Mouse (Mus musculus): Measurements from ENCODE around the gene Ccdc92. TPM values are rescaled to one million over a fixed set of nuclear protein-coding genes. Genes with fewer than 3 reads are reported as not detected.

Ccdc92 gene
- 5.9 and 10.5 TPM in 2 replicates for polyA plus RNA-seq (2012; rRNA removed)

- no peak for TF ChIP-seq CTCF (IDR thresholded peaks at IDR 0.05; ENCODE audit: extremely low read depth, insufficient read length, insufficient replicate concordance, low read depth, low read length)
- peak; percentile 58 for TF ChIP-seq POLR2A (IDR thresholded peaks at IDR 0.05; ENCODE audit: low read depth, low read length)
- H3K4me1 ChIP-seq (ENCODE audit: control insufficient read depth, insufficient read depth, insufficient read length, low read length): peaks cover 6% of the 10 kb centered on the region
- no peaks in the 10 kb centered on the region for H3K36me3 ChIP-seq (ENCODE audit: control insufficient read depth, insufficient read depth, low read length)
- WGBS: under 1% methylated on average over 98 of the region's 103 CpGs
- peaks cover 17% of the 10 kb centered on the region for H3K27me3 ChIP-seq (ENCODE audit: control insufficient read depth, insufficient read depth, low read length)
- peak within 1 kb of the TSS; percentile 87 for H3K4me3 ChIP-seq (ENCODE audit: low read depth, low read length)
- H3K27ac ChIP-seq (ENCODE audit: insufficient read depth, low read depth, low read length): no peak within 1 kb of the TSS
Observed at GRCm38 (mm10) chr5:124862013-124862866, at the start of gene Ccdc92, which contains the start of gene Zfp664. Gene Ccdc92 (minus strand): TSS chr5:124862424. Gene Zfp664 (plus strand): TSS chr5:124862691.

- H3K27me3 ChIP-seq (ENCODE audit: control insufficient read depth, insufficient read depth, low read length): no peaks in the 10 kb centered on the region
- no peak overlapping the region for H3K4me3 ChIP-seq (ENCODE audit: low read depth, low read length)
- H3K4me1 ChIP-seq (ENCODE audit: control insufficient read depth, insufficient read depth, insufficient read length, low read length): peaks cover 7% of the 10 kb centered on the region; the same call in 1 of the 2 replicates
- 15% methylated on average over 5 of the region's 5 CpGs for WGBS
- H3K36me3 ChIP-seq (ENCODE audit: control insufficient read depth, insufficient read depth, low read length): no peaks in the 10 kb centered on the region
- H3K27ac ChIP-seq (ENCODE audit: insufficient read depth, low read depth, low read length): no peak overlapping the region
- no peak for TF ChIP-seq POLR2A (IDR thresholded peaks at IDR 0.05; ENCODE audit: low read depth, low read length)
- TF ChIP-seq CTCF (IDR thresholded peaks at IDR 0.05; ENCODE audit: extremely low read depth, insufficient read length, insufficient replicate concordance, low read depth, low read length): peak; percentile 74; the same call in 1 of the 2 replicates
Observed at GRCm38 (mm10) chr5:124908860-124909259, 46.6 kb upstream of the Ccdc92 start.

- WGBS: 23% methylated on average over 13 of the region's 13 CpGs
- no peak overlapping the region for H3K27ac ChIP-seq (ENCODE audit: insufficient read depth, low read depth, low read length)
- no peaks in the 10 kb centered on the region for H3K36me3 ChIP-seq (ENCODE audit: control insufficient read depth, insufficient read depth, low read length)
- H3K4me1 ChIP-seq (ENCODE audit: control insufficient read depth, insufficient read depth, insufficient read length, low read length): peaks cover 11% of the 10 kb centered on the region
- TF ChIP-seq POLR2A (IDR thresholded peaks at IDR 0.05; ENCODE audit: low read depth, low read length): no peak
- no peak for TF ChIP-seq CTCF (IDR thresholded peaks at IDR 0.05; ENCODE audit: extremely low read depth, insufficient read length, insufficient replicate concordance, low read depth, low read length)
- no peaks in the 10 kb centered on the region for H3K27me3 ChIP-seq (ENCODE audit: control insufficient read depth, insufficient read depth, low read length)
- H3K4me3 ChIP-seq (ENCODE audit: low read depth, low read length): no peak overlapping the region
Observed at GRCm38 (mm10) chr5:124906890-124907289, 44.7 kb upstream of the Ccdc92 start.

- H3K27me3 ChIP-seq (ENCODE audit: control insufficient read depth, insufficient read depth, low read length): no peaks in the 10 kb centered on the region
- peak overlapping the region; percentile 40; the same call in 1 of the 2 replicates for H3K27ac ChIP-seq (ENCODE audit: insufficient read depth, low read depth, low read length)
- TF ChIP-seq CTCF (IDR thresholded peaks at IDR 0.05; ENCODE audit: extremely low read depth, insufficient read length, insufficient replicate concordance, low read depth, low read length) (no peak), POLR2A (IDR thresholded peaks at IDR 0.05; ENCODE audit: low read depth, low read length) (no peak)
- WGBS: 30% methylated on average over 4 of the region's 4 CpGs
- H3K4me1 ChIP-seq (ENCODE audit: control insufficient read depth, insufficient read depth, insufficient read length, low read length): peaks cover 14% of the 10 kb centered on the region
- no peaks in the 10 kb centered on the region for H3K36me3 ChIP-seq (ENCODE audit: control insufficient read depth, insufficient read depth, low read length)
- no peak overlapping the region for H3K4me3 ChIP-seq (ENCODE audit: low read depth, low read length)
Observed at GRCm38 (mm10) chr5:124903852-124904251, 41.6 kb upstream of the Ccdc92 start.

- 83% methylated on average over 10 of the region's 10 CpGs for WGBS
- TF ChIP-seq POLR2A (IDR thresholded peaks at IDR 0.05; ENCODE audit: low read depth, low read length) (no peak), CTCF (IDR thresholded peaks at IDR 0.05; ENCODE audit: extremely low read depth, insufficient read length, insufficient replicate concordance, low read depth, low read length) (no peak)
- peaks cover 14% of the 10 kb centered on the region for H3K4me1 ChIP-seq (ENCODE audit: control insufficient read depth, insufficient read depth, insufficient read length, low read length)
- no peak overlapping the region for H3K4me3 ChIP-seq (ENCODE audit: low read depth, low read length)
- no peaks in the 10 kb centered on the region for H3K36me3 ChIP-seq (ENCODE audit: control insufficient read depth, insufficient read depth, low read length)
- no peaks in the 10 kb centered on the region for H3K27me3 ChIP-seq (ENCODE audit: control insufficient read depth, insufficient read depth, low read length)
- H3K27ac ChIP-seq (ENCODE audit: insufficient read depth, low read depth, low read length): no peak overlapping the region
Observed at GRCm38 (mm10) chr5:124902195-124902594, 40.0 kb upstream of the Ccdc92 start.

GRCm38 (mm10) chr5:124901675-124902074 is 39.5 kb upstream of the Ccdc92 start:
- H3K27ac ChIP-seq (ENCODE audit: insufficient read depth, low read depth, low read length): no peak overlapping the region
- no peak overlapping the region for H3K4me3 ChIP-seq (ENCODE audit: low read depth, low read length)
- TF ChIP-seq CTCF (IDR thresholded peaks at IDR 0.05; ENCODE audit: extremely low read depth, insufficient read length, insufficient replicate concordance, low read depth, low read length) (no peak), POLR2A (IDR thresholded peaks at IDR 0.05; ENCODE audit: low read depth, low read length) (no peak)
- peaks cover 14% of the 10 kb centered on the region for H3K4me1 ChIP-seq (ENCODE audit: control insufficient read depth, insufficient read depth, insufficient read length, low read length)
- WGBS: 69% methylated on average over 6 of the region's 6 CpGs
- H3K36me3 ChIP-seq (ENCODE audit: control insufficient read depth, insufficient read depth, low read length): no peaks in the 10 kb centered on the region
- no peaks in the 10 kb centered on the region for H3K27me3 ChIP-seq (ENCODE audit: control insufficient read depth, insufficient read depth, low read length)

- no peak overlapping the region for H3K27ac ChIP-seq (ENCODE audit: insufficient read depth, low read depth, low read length)
- no peak overlapping the region for H3K4me3 ChIP-seq (ENCODE audit: low read depth, low read length)
- whole genome bisulfite sequencing: 68% methylated on average over 19 of the region's 19 CpGs
- H3K36me3 ChIP-seq (ENCODE audit: control insufficient read depth, insufficient read depth, low read length): no peaks in the 10 kb centered on the region
- peaks cover 14% of the 10 kb centered on the region for H3K4me1 ChIP-seq (ENCODE audit: control insufficient read depth, insufficient read depth, insufficient read length, low read length)
- TF ChIP-seq POLR2A (IDR thresholded peaks at IDR 0.05; ENCODE audit: low read depth, low read length): no peak
- no peak for TF ChIP-seq CTCF (IDR thresholded peaks at IDR 0.05; ENCODE audit: extremely low read depth, insufficient read length, insufficient replicate concordance, low read depth, low read length)
- H3K27me3 ChIP-seq (ENCODE audit: control insufficient read depth, insufficient read depth, low read length): no peaks in the 10 kb centered on the region
Observed at GRCm38 (mm10) chr5:124900738-124901490, 38.7 kb upstream of the Ccdc92 start.

Data from small intestine, adult 2 months (tissue).